Mouse (Mus musculus): ENCODE measurements around the gene Ltbp3. TPM values are rescaled to one million over a fixed set of nuclear protein-coding genes. Genes with fewer than 3 reads are reported as not detected.

Ltbp3 gene
- polyA plus RNA-seq, 1 experiment from 2014 or later, result 2.7 TPM

DNA sequence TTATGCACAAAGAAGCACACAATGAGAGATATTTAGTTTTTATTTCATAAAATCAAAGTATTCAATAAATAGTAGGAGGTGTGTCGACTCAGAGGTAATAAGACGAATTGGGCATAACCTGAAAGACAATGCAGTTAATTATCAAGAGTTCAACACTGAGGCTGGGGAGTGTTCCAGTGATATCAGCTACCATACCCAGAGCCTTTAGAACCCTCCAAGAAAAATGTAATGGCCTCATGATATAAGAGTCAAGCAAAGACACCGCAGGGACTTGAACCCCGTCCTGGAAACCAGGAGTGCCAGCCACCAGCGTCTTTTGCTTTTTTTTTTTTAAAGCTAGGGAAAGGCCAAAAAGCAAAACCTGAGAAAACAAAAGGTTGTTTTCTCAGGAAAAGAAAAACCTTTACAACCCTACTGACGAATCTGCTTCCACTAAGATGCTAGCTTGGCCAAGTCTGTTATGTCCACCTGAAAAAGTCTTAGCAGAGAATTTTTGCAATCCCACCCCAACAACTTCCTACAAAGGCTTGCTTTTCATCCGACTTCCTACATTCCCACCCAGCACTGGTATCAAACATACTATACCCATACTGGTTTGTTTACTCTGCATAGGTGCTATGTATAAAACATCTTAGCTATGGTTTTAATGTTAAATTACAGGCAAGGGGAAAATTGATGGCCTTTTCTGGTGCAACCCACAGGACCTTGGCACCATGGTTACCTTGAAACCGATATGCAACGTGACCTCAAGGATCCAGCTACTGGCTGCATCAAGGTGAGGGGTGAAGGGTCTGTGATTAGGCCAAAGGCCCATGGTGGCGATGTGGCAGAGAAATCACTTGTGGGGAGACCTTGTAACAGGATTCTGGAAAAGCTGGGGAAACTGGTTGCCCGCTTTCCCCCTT is 55.2 kb downstream of the Ltbp3 start:
- ATAC-seq (ENCODE audit: low read depth) (no peak), DNase-seq (no peak)
- peak overlapping the region; percentile 99 for H3K9ac ChIP-seq
- H3K4me1 ChIP-seq (replicated peaks), result peaks cover 60% of the 10 kb centered on the region
- peak overlapping the region; percentile 89 for H3K4me2 ChIP-seq
- peak overlapping the region; percentile 99 for H3K27ac ChIP-seq
- H3K9me3 ChIP-seq (replicated peaks), result no peaks in the 10 kb centered on the region
- peaks cover 59% of the 10 kb centered on the region for H3K36me3 ChIP-seq
- no peaks in the 10 kb centered on the region for H3K27me3 ChIP-seq
- WGBS (ENCODE audit: insufficient replicate concordance), result 65% methylated on average over 11 of the region's 11 CpGs
- H3K4me3 ChIP-seq (replicated peaks), result peak overlapping the region; percentile 94

DNA sequence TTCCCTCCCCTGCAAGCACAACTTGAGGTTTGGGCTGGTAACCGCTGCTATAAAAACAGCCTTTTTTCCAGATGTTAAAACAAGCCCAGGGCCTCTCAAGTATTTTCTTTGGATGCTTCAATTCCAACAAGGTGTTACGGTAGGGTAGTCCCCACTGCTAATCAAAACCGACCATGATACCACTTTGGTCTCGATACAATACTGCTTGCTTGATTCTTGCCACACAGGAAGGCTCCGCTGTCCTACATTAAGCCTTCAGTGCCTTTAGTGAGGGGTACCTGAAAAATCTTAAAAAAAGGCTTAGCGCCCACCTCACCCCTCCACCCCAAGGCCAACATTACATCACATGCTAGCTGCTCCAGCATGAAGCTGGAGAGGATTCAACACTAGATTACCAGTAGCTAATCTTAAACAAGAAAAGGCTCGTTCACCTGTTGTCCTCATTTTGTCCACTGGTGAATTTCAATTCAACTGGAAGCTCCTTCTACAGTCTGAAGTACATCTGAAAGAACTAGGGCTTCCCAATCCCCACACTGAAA is 55.9 kb downstream of the Ltbp3 start:
- H3K36me3 ChIP-seq, result peaks cover 62% of the 10 kb centered on the region
- H3K4me2 ChIP-seq, result peak overlapping the region; percentile 89
- no peak for ATAC-seq (ENCODE audit: low read depth)
- peak overlapping the region; percentile 94 for H3K4me3 ChIP-seq (replicated peaks)
- 73% methylated on average over 7 of the region's 7 CpGs for WGBS (ENCODE audit: insufficient replicate concordance)
- H3K9ac ChIP-seq, result peak overlapping the region; percentile 99
- no peaks in the 10 kb centered on the region for H3K9me3 ChIP-seq (replicated peaks)
- peaks cover 57% of the 10 kb centered on the region for H3K4me1 ChIP-seq (replicated peaks)
- no peaks in the 10 kb centered on the region for H3K27me3 ChIP-seq
- peak overlapping the region; percentile 99 for H3K27ac ChIP-seq
- no peak for DNase-seq

DNA sequence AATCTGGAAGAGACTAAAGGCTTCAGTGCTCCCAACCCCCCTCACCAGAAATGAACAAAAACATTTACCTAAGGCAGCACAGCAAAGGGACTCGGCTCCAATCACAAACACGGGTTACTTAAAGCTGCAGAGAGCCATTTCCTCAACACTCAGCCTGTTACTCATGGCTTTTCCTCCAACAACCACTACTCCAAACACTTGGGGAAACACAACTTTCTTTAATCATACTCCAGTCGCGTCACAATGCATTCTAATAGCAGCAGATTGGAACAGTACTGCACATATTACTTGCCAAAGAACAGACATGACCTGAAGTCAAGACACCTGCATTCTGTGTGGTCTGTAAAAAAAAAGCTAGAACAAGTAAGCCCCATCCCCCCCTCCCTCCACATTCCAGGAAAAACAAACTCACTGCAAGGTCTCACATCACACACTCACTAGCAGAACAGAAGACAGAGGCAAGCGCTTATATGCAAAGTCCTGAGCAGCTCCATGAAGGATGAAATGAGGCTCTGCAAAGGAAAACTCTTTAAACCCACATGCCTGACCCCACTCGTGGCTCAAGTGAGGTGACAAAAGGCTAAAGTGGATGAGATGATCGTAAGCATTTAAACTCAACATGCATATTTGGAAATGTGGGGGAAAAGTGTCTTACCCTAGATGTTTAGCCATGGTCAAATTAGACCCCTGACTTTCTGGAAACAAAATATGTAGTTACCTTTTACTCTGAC is 56.8 kb downstream of the Ltbp3 start:
- DNase-seq (no peak), ATAC-seq (ENCODE audit: low read depth) (no peak)
- peaks cover 62% of the 10 kb centered on the region for H3K36me3 ChIP-seq
- peaks cover 56% of the 10 kb centered on the region for H3K4me1 ChIP-seq (replicated peaks)
- peak overlapping the region; percentile 99 for H3K27ac ChIP-seq
- peak overlapping the region; percentile 89 for H3K4me2 ChIP-seq
- H3K27me3 ChIP-seq, result no peaks in the 10 kb centered on the region
- H3K9ac ChIP-seq, result peak overlapping the region; percentile 99
- WGBS (ENCODE audit: insufficient replicate concordance), result 36% methylated on average over 7 of the region's 7 CpGs
- peak overlapping the region; percentile 94 for H3K4me3 ChIP-seq (replicated peaks)
- no peaks in the 10 kb centered on the region for H3K9me3 ChIP-seq (replicated peaks)

DNA sequence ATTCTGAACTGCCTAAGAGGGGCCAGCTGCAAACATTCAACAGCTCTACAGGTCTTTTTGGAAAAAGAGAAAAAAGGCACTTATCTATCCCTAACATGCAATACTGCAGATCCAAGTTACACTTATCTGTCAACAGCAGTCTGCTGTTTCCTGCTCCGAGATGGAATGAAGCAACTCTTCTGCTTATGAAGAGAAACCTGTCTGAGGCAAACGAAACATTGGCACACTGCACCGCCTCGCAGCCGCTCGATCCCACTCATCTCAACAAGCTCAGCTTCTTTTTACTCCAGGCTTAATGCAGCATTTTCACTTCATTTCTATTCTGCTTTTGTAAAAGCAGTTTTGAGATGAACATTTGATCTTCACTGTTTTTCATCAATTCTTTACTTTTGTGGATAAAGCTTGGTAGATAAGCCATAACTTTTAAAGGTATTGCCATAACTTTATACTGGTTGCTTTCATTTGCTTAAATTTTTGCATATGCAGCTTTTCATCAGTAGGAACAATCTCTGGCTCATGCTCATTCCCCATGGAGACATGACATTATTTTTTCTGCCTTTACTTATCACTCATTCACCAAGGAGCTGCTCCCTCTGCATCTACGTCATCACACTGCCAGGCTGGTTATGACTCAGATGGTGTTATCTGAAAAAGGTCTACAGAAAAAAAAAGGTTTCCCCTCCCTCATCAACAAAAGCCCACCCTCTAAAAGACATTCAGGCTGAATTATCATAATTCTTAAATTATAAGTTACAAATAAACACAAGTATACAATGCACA is 58.2 kb downstream of the Ltbp3 start:
- DNase-seq, result no peak
- no peaks in the 10 kb centered on the region for H3K9me3 ChIP-seq (replicated peaks)
- peak overlapping the region; percentile 89 for H3K4me2 ChIP-seq
- ATAC-seq (ENCODE audit: low read depth), result peak; percentile 34
- peaks cover 51% of the 10 kb centered on the region for H3K4me1 ChIP-seq (replicated peaks)
- H3K36me3 ChIP-seq, result peaks cover 62% of the 10 kb centered on the region
- H3K27me3 ChIP-seq, result no peaks in the 10 kb centered on the region
- WGBS (ENCODE audit: insufficient replicate concordance), result under 1% methylated on average over 7 of the region's 7 CpGs
- H3K27ac ChIP-seq, result peak overlapping the region; percentile 99
- H3K4me3 ChIP-seq (replicated peaks), result peak overlapping the region; percentile 94
- peak overlapping the region; percentile 99 for H3K9ac ChIP-seq

DNA sequence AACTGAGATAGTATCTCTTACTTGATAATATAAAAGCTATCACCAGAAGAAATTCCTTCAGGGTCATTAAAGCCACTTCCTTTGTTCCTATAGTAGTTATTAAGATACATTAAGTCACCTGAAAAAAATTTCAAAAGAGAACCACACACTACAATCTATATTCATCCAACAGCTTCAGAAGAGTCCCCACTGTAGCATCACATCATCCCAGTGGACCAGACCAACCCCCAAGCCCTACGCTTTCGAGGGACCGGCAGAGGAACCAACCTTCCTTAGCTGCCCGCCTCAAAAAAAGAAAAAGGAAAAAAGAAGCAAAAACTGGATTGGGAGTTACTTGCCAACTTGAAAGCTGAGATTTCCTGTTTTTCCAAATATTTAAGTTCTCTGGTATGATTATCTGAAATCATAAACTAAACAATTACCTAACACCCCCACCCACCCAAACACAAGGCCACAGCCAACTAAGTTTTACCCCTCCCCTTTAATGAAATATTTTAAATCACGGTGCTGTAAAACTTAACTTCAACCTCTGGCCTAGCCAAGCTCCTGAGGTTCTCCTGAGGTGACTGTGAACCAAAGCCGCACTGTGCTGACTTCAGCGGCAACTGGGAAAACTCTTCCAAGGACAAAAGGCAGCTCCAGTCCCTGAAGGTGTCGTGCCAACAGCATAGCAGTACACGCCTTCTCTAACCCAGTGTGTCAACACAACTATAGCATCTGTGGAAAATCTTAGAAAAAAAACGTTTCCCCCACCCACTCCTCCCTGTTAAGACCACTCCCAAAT is 59.1 kb downstream of the Ltbp3 start:
- no peaks in the 10 kb centered on the region for H3K9me3 ChIP-seq (replicated peaks)
- no peak for DNase-seq
- peak overlapping the region; percentile 89 for H3K4me2 ChIP-seq
- peak overlapping the region; percentile 94 for H3K4me3 ChIP-seq (replicated peaks)
- H3K9ac ChIP-seq, result peak overlapping the region; percentile 99
- H3K4me1 ChIP-seq (replicated peaks), result peaks cover 51% of the 10 kb centered on the region
- under 1% methylated on average over 10 of the region's 10 CpGs for WGBS (ENCODE audit: insufficient replicate concordance)
- no peaks in the 10 kb centered on the region for H3K27me3 ChIP-seq
- no peak for ATAC-seq (ENCODE audit: low read depth)
- H3K27ac ChIP-seq, result peak overlapping the region; percentile 99
- H3K36me3 ChIP-seq, result peaks cover 61% of the 10 kb centered on the region

DNA sequence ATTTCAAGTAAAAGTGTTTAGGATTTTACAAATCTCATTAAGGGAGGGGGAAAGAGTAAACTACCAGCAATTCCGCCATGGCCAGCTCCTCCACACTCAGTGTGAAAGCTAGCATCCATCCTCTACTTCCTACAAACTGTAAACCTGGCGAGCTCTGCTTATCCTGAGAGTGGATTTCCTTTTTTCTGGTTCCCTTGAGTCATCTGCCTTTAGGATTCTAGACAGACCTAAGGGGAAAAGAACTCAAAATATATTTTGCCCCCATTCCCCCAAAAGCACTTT is 59.6 kb downstream of the Ltbp3 start:
- peaks cover 56% of the 10 kb centered on the region for H3K36me3 ChIP-seq

DNA sequence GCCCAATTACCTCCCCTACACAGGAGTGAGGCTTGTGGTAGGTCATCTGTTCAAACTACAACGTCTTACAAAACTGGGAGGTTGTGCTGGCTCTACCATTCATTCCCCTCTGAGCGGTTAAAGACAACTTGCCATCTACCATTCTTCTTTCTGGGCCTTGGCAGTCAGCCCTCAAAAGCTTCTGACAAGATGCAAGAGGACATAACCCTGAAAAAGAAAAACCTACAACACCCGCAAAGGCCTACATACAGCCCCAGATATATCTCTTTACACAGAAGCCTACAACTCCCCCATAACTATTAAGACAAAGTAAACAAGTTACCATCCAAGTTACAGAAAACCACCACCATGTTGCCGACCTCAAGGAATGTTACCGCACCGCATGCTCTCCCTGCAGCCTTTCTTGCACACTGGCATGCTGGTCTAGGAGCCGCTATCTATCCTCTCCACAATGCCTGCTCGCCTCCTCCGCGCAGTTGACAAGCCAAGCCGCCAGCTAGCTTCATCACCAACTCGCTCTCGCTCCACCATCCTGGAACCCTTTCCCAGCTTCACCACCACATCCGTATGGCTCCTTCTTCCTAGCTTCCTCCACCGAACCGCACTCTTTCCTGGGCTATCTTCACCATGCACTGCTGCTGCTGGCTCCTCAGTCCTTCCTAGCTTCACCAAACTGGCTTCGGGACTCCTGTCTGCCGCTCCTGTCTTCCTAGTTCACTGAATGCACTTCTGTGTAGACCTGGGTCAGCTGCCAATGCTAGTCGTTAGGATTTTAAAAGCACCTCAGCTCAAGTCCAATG is 60.1 kb downstream of the Ltbp3 start:
- no peaks in the 10 kb centered on the region for H3K27me3 ChIP-seq
- H3K4me1 ChIP-seq (replicated peaks), result peaks cover 51% of the 10 kb centered on the region
- peak overlapping the region; percentile 89 for H3K4me2 ChIP-seq
- H3K4me3 ChIP-seq (replicated peaks), result peak overlapping the region; percentile 94
- no peak for DNase-seq
- peaks cover 50% of the 10 kb centered on the region for H3K36me3 ChIP-seq
- peak overlapping the region; percentile 99 for H3K9ac ChIP-seq
- no peak for ATAC-seq (ENCODE audit: low read depth)
- H3K9me3 ChIP-seq (replicated peaks), result no peaks in the 10 kb centered on the region
- under 1% methylated on average over 19 of the region's 19 CpGs for whole genome bisulfite sequencing (ENCODE audit: insufficient replicate concordance)
- H3K27ac ChIP-seq, result peak overlapping the region; percentile 99

More for the DNA sequence above, 59.6 kb downstream of the Ltbp3 start:
- DNase-seq, result no peak
- no peaks in the 10 kb centered on the region for H3K9me3 ChIP-seq (replicated peaks)
- peaks cover 51% of the 10 kb centered on the region for H3K4me1 ChIP-seq (replicated peaks)
- peak overlapping the region; percentile 94 for H3K4me3 ChIP-seq (replicated peaks)
- H3K9ac ChIP-seq, result peak overlapping the region; percentile 99
- H3K27me3 ChIP-seq, result no peaks in the 10 kb centered on the region
- ATAC-seq (ENCODE audit: low read depth), result no peak
- WGBS (ENCODE audit: insufficient replicate concordance), result 0% methylated on average over 2 of the region's 2 CpGs
- H3K27ac ChIP-seq, result peak overlapping the region; percentile 99
- peak overlapping the region; percentile 89 for H3K4me2 ChIP-seq

DNA sequence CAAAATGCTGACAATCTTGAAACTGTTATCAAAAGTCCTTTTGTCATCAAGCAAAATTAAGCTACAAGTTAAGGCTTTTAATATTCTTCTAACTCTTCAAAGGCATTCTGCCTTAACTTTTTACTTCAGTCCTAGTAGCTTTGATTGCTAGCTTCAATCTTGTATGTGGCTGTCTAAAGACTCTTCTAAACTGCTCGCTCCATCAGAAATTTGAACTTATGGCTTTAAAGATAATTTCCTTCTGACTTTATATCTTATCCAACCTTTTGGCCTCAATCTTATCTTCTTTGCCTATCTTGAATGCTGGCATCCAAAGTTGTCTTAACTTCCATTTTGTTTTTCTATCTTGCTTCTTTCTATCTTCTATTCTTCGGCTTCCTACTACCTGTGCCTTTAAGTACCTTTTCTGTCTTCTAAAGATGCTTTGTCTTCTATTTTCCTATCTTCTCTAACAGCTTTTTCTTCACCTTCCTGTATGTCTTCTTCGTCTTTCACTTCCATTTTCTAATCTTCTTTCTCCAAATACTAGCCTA is 60.8 kb downstream of the Ltbp3 start:
- WGBS (ENCODE audit: insufficient replicate concordance), result 2% methylated on average over 3 of the region's 3 CpGs
- no peak for ATAC-seq (ENCODE audit: low read depth)
- H3K4me2 ChIP-seq, result peak overlapping the region; percentile 89
- peak overlapping the region; percentile 99 for H3K27ac ChIP-seq
- H3K9ac ChIP-seq, result peak overlapping the region; percentile 99
- H3K9me3 ChIP-seq (replicated peaks), result no peaks in the 10 kb centered on the region
- H3K27me3 ChIP-seq, result no peaks in the 10 kb centered on the region
- DNase-seq, result no peak
- H3K36me3 ChIP-seq, result peaks cover 44% of the 10 kb centered on the region
- H3K4me1 ChIP-seq (replicated peaks), result peaks cover 51% of the 10 kb centered on the region
- peak overlapping the region; percentile 94 for H3K4me3 ChIP-seq (replicated peaks)

DNA sequence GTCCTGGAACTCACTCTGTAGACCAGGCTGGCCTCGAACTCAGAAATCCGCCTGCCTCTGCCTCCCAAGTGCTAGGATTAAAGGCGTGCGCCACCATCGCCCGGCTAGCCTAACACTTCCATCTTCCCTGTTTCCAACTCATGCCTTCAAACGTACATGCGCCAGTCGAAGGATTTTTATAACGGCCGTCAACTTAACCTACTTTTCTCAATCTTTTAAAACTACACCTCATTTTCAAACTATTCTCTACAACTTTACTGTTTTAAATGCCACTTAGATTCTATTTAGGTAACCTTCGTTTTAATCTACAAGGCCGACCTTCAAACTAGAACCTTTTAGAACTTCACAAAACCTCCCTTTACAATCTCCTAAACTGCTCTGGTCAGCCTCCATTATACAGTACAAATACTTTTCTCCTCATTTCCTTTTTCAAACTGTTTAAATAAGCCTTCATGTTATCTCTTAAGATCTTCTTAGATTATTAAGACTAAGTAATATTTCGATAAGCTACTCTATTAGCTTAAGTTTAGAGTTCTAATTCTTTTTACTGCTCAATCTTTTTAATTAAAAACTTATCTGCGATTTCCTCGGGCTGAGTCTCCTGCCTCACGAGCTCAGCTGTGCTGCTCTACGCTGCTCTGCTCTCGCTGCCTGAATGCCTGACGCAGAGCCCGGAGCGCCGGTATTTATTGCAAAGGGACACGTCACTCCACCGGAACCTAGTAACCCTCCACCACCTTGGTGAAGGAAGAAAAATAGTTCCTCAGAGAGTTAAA is 61.5 kb downstream of the Ltbp3 start:
- peak overlapping the region; percentile 89 for H3K4me2 ChIP-seq
- ATAC-seq (ENCODE audit: low read depth), result no peak
- no peaks in the 10 kb centered on the region for H3K9me3 ChIP-seq (replicated peaks)
- peak overlapping the region; percentile 94 for H3K4me3 ChIP-seq (replicated peaks)
- H3K36me3 ChIP-seq, result peaks cover 37% of the 10 kb centered on the region
- DNase-seq, result peak; percentile 89
- H3K27ac ChIP-seq, result peak overlapping the region; percentile 99
- under 1% methylated on average over 25 of the region's 25 CpGs for WGBS (ENCODE audit: insufficient replicate concordance)
- H3K4me1 ChIP-seq (replicated peaks), result peaks cover 51% of the 10 kb centered on the region
- no peaks in the 10 kb centered on the region for H3K27me3 ChIP-seq
- peak overlapping the region; percentile 99 for H3K9ac ChIP-seq
